Mouse (Mus musculus): ENCODE measurements at regions not wholly inside any gene's neighbourhood (a gene's known extent, or its start where the extent isn't known, plus 50 kb on each side); places are given as distances from the start of the nearest gene placed in this dataset.

DNA sequence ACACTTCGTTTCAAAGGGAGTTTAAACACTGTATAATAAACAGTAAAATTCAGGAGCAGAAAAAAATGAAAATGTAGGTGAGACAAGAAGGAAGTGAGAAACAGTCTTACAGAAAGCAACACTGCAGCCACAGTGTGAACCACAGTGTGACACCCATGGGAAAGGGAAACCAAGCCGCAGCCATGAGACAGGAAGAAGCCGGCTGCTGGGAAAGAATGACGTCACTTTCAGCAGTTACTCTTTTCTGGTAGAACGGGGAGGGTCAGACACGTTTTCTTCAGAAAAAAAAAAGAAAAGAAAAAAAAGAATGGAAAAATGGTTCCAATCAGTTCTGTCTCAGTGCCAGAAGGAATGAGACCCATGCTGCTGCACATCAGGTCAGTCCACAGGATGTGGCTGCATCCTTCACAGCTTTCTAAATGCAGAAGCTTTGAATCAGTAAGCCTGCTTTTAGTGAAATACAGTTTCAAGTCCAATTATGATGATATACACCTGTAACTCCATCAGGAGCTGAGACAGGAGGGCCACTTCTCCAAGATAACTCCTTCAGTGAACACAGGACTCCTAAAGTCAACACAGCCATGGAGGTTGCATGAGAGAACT is 331.2 kb upstream of the Lrrc3b start:
- Histone ChIP-seq H3K27ac (replicated peaks) (no peak overlapping the region), H3K4me3 (no peak overlapping the region), H3K36me3 (no peaks in the 10 kb centered on the region), H3K4me1 (replicated peaks) (no peaks in the 10 kb centered on the region), H3K9ac (no peak overlapping the region), H3K4me2 (no peak overlapping the region), H3K9me3 (no peaks in the 10 kb centered on the region), H3K27me3 (no peaks in the 10 kb centered on the region)
- 69% methylated on average over 6 of the region's 6 CpGs for WGBS
- no peak for ATAC-seq (ENCODE audit: low read depth)

DNA sequence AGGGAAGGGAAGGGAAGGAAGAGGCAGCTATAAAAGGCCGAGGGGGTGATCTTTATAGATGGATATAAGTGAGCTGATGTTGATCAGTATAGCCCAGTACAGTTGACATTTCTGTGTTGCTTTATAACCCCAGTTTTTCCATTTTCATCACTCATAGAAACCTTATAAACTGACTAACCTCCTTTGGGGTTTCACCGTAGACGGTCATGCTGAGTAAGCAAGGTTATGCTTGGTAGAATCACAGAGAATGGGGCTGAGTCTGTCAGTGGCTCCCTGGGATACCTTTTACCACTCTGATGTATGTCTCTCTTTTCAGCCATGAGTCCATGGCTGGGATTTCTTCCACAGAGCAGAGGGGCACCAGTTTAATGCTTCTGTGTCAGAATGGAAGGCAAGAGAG is 345.9 kb upstream of the Lrrc3b start:
- no peak overlapping the region for H3K4me2 ChIP-seq
- H3K4me1 ChIP-seq (replicated peaks), result peaks cover 20% of the 10 kb centered on the region
- WGBS, result 35% methylated on average over 3 of the region's 3 CpGs
- peak overlapping the region; percentile 67 for H3K27ac ChIP-seq (replicated peaks)
- no peak overlapping the region for H3K9ac ChIP-seq
- no peaks in the 10 kb centered on the region for H3K36me3 ChIP-seq
- no peaks in the 10 kb centered on the region for H3K9me3 ChIP-seq
- peak; percentile 84 for ATAC-seq (ENCODE audit: low read depth)
- no peaks in the 10 kb centered on the region for H3K27me3 ChIP-seq
- no peak overlapping the region for H3K4me3 ChIP-seq

DNA sequence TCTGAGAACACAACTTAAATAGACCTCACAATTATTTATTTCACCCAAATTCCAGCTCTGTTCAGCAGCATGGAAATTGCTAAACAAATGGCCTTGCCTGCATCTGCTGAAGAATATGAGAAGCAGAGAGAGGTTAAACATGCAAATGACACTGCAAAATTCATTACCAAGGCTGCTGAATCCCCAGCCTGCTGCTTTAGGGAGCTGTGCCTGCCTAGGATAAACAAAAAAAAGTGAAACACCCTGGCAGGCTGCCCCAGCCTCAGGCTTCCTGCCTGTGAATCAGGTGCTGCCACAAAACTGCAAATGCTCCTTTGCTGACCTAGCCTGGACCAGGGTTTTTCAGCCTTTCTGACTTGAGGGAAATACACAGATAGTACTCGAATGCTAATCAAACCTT is 346.4 kb upstream of the Lrrc3b start:
- Histone ChIP-seq H3K4me1 (replicated peaks) (peaks cover 20% of the 10 kb centered on the region), H3K4me3 (no peak overlapping the region), H3K27ac (replicated peaks) (peak overlapping the region; percentile 67), H3K9ac (no peak overlapping the region), H3K9me3 (no peaks in the 10 kb centered on the region), H3K27me3 (no peaks in the 10 kb centered on the region), H3K4me2 (no peak overlapping the region), H3K36me3 (no peaks in the 10 kb centered on the region)
- peak; percentile 91 for ATAC-seq (ENCODE audit: low read depth)
- 59% methylated on average over 1 of the region's 1 CpGs for WGBS

DNA sequence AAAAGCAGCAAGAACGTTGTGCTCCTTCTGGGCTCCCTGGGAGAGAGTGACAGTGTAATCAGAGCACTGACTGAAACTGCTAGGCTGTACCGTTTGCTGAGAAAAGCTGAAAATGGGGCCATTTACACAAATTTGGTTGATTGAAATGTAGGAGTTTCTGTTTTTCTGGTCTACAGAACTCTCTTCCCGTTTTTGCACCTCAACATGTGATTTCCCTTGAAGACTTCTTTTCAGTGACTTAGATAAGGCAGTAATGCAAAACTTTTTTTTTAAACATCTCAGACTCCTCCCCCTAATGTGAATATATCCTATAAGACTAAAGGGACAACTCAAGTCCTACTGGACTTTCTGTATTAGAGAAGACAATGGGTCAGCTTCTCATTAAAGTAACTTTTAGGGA is 356.9 kb upstream of the Lrrc3b start:
- no peaks in the 10 kb centered on the region for H3K4me1 ChIP-seq (replicated peaks)
- no peaks in the 10 kb centered on the region for H3K27me3 ChIP-seq
- H3K27ac ChIP-seq (replicated peaks), result no peak overlapping the region
- no peak for ATAC-seq (ENCODE audit: low read depth)
- WGBS, result 78% methylated on average over 3 of the region's 3 CpGs
- H3K9ac ChIP-seq, result no peak overlapping the region
- H3K4me2 ChIP-seq, result no peak overlapping the region
- H3K9me3 ChIP-seq, result no peaks in the 10 kb centered on the region
- no peaks in the 10 kb centered on the region for H3K36me3 ChIP-seq
- no peak overlapping the region for H3K4me3 ChIP-seq

DNA sequence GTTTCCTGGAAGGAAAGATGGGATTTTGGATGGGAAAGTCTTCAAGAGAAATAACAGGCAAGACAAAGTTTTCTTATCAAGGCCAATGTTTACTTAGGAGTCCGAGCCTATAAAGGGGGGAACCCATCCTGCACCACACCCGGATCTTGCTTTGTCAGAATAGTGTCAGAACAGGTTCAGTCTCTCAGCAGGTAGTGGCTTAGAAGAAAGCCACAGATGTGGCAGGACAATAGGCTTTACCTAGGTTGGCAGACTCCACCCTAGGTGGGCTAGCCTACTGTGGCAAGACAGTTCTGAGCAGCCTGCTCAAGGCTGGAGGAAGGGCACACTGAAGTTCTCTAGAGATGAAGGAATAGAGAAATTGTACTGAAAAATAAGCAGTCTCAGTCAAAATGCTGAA is 358.2 kb upstream of the Lrrc3b start:
- H3K4me1 ChIP-seq (replicated peaks), result no peaks in the 10 kb centered on the region
- no peak overlapping the region for H3K4me2 ChIP-seq
- no peak overlapping the region for H3K27ac ChIP-seq (replicated peaks)
- no peak overlapping the region for H3K9ac ChIP-seq
- no peaks in the 10 kb centered on the region for H3K27me3 ChIP-seq
- no peak overlapping the region for H3K4me3 ChIP-seq
- H3K9me3 ChIP-seq, result no peaks in the 10 kb centered on the region
- H3K36me3 ChIP-seq, result no peaks in the 10 kb centered on the region
- 61% methylated on average over 2 of the region's 2 CpGs for WGBS
- ATAC-seq (ENCODE audit: low read depth), result no peak

DNA sequence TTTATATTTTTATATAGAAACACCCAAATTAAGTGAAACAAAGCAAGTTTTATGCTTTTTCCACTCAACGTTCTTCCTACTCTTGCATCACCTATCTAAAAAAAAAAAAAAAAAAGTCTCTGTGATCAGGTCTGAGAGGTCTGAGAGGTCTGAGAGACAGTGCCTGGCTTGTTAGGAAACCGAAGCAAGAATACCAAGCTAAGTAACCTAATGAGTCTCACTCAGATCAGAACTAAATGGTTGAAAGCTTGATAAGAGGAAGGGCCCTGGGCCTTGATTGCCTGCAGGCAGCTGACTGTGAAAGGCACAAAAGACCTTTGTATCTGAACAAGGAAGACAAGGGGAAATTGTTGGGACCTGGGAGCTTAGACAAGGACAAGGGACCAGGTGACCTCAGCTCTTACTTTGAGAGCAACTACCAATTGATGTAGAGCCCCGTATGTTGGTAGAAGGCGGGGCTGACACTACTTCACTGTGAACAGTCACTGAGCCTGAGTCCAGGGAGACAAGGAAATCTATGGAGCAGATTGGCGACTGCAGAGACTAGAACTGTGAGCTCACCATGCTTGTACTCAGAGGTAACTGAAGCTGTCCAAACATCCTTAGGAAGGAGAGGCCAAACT is 362.8 kb upstream of the Lrrc3b start:
- no peaks in the 10 kb centered on the region for H3K9me3 ChIP-seq
- no peak overlapping the region for H3K4me3 ChIP-seq
- H3K4me1 ChIP-seq (replicated peaks), result no peaks in the 10 kb centered on the region
- WGBS, result 74% methylated on average over 5 of the region's 5 CpGs
- H3K27me3 ChIP-seq, result no peaks in the 10 kb centered on the region
- no peak overlapping the region for H3K4me2 ChIP-seq
- ATAC-seq (ENCODE audit: low read depth), result no peak
- no peak overlapping the region for H3K9ac ChIP-seq
- no peaks in the 10 kb centered on the region for H3K36me3 ChIP-seq
- H3K27ac ChIP-seq (replicated peaks), result no peak overlapping the region

DNA sequence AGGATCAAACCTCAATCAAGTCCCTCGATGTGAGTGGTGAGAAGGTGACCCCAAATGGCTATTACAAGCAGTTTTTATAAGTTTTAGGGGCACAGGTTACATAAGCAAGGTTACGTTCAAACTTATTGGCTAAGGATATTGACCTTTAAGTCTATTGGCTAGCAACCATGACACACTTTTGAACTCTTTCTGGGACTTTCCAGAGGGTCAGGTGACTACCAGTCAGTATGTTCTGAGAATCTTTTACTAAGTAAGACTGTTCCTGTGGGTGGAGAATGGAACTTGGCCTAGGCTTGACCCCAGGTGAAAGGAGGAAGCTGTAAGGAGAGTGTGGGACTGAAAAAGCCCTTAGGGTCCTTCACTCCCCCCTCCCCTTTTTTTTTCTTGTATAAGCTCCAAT is 370.3 kb upstream of the Lrrc3b start:
- Histone ChIP-seq H3K9ac (no peak overlapping the region), H3K4me2 (no peak overlapping the region)
- WGBS, result 75% methylated on average over 2 of the region's 2 CpGs

DNA sequence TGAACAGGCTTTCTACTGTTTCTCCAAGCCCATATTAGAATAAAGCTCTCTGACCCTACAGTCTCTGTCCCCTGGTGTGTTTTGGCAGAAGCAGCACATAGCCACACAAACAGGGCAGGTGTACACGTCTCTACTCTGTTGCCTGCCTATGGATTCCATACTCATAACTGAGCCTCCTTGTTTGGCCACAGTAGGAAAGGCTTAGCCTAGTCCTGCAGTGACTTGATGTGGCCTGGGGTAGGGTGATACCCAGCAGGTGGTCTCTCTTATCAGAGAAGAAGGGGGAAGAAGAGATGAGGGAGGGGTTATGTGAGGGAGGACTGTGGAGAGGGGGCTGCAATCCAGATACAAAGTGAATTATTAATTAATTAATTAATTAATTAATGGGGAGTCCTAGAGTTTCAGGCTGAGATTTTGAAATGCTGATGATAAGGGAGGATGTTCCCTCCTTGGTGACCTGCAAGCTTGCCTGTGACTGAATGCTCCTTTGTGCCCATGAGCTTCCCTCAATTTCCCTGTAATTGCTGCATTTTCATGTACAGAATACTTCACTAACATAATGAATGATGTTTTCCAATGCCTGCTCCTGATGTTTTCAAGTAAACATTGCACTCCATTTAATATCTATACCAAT is 402.7 kb upstream of the Lrrc3b start:
- Histone ChIP-seq H3K4me1 (replicated peaks) (0 out of 2 replicates have a peak, but pooled peaks cover 4% of the 10 kb centered on the region), H3K27ac (replicated peaks) (no peak overlapping the region), H3K4me3 (no peak overlapping the region), H3K9ac (no peak overlapping the region), H3K4me2 (no peak overlapping the region), H3K36me3 (no peaks in the 10 kb centered on the region), H3K9me3 (no peaks in the 10 kb centered on the region), H3K27me3 (no peaks in the 10 kb centered on the region)
- WGBS, result 83% methylated on average over 1 of the region's 1 CpGs
- no peak for ATAC-seq (ENCODE audit: low read depth)

More for the DNA sequence above, 370.3 kb upstream of the Lrrc3b start:
- no peaks in the 10 kb centered on the region for H3K27me3 ChIP-seq
- H3K9me3 ChIP-seq, result no peaks in the 10 kb centered on the region
- H3K4me1 ChIP-seq (replicated peaks), result no peaks in the 10 kb centered on the region
- H3K4me3 ChIP-seq, result no peak overlapping the region
- no peak overlapping the region for H3K27ac ChIP-seq (replicated peaks)
- no peaks in the 10 kb centered on the region for H3K36me3 ChIP-seq
- no peak for ATAC-seq (ENCODE audit: low read depth)

DNA sequence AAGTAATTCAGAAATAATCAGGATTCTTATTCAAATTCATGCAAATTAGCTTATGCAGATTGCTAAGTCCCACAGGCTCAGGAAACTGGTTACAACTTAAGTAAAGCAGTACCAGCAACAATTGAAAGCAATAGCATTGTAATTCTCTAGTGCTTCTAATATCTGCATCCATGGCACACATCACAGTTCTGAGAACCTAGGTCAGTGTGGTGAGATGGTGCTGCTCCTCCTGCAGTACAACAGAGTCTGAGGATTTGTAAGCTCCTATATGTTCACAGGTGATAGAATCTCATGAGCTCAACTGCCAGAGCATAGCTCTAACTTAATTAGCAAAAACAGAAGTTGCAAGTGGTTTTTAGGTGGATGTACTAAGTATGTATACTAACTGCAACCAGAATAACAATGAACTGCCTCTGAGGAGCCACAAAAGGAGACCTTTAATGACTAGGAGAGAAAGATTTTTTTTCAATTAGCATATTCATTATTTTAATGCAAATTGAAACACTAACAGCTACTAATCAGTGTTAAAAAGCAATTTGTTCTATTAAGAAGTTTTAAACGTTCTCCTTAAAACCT is 403.3 kb upstream of the Lrrc3b start:
- no peak overlapping the region for H3K4me2 ChIP-seq
- H3K4me1 ChIP-seq (replicated peaks), result 0 out of 2 replicates have a peak, but pooled peaks cover 4% of the 10 kb centered on the region
- H3K4me3 ChIP-seq, result no peak overlapping the region
- H3K9ac ChIP-seq, result no peak overlapping the region
- no peaks in the 10 kb centered on the region for H3K36me3 ChIP-seq
- peak; percentile 47; the same call in 1 of the 2 replicates for ATAC-seq (ENCODE audit: low read depth)
- H3K9me3 ChIP-seq, result no peaks in the 10 kb centered on the region
- no peak overlapping the region for H3K27ac ChIP-seq (replicated peaks)
- WGBS, result 31% methylated on average over 1 of the region's 1 CpGs
- H3K27me3 ChIP-seq, result no peaks in the 10 kb centered on the region

DNA sequence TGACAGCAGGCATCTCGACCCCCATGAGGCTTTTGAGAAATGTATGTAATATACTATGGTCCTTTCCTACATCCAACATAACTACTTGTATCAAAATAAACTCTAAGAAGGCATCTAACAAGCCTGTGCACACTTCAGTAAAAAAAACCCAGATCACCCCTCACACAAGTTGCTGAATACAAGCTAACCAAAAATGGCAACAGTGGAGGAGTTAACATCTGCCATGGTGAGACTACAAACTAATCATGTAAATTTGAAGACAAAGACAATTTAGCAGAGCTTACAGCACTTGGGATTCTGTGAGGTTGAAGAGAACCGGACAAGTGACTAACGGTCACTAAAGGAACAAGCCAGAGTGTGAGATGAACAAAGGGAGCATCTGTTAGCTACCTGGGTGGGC is 380.6 kb upstream of the Ngly1 start:
- no peak overlapping the region for H3K9ac ChIP-seq
- no peaks in the 10 kb centered on the region for H3K9me3 ChIP-seq
- no peaks in the 10 kb centered on the region for H3K4me1 ChIP-seq (replicated peaks)
- H3K27ac ChIP-seq (replicated peaks), result no peak overlapping the region
- H3K36me3 ChIP-seq, result no peaks in the 10 kb centered on the region
- H3K27me3 ChIP-seq, result no peaks in the 10 kb centered on the region
- no peak for ATAC-seq (ENCODE audit: low read depth)
- H3K4me3 ChIP-seq, result no peak overlapping the region
- H3K4me2 ChIP-seq, result no peak overlapping the region
- WGBS, result 72% methylated on average over 3 of the region's 3 CpGs

DNA sequence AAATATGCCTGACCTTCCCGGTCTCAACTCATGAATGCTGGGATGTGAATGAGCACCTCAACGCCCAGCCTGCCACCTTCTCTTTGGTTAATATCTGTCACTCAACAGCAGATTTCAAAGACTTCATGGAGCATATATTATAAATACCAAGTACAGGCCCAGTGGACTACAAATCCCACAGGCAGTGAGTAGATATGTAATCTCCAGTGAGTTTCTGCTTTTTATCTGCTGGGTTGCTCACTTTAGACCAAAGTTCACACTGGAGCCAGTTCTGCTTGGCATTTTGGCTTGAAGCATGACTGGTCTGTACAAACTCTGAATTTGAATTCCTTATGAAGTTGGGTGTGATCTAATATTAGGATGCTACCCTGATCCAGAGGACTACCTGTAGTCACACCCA is 377.1 kb upstream of the Ngly1 start:
- H3K4me2 ChIP-seq, result no peak overlapping the region
- H3K27me3 ChIP-seq, result no peaks in the 10 kb centered on the region
- H3K4me1 ChIP-seq (replicated peaks), result no peaks in the 10 kb centered on the region
- no peaks in the 10 kb centered on the region for H3K9me3 ChIP-seq
- no peaks in the 10 kb centered on the region for H3K36me3 ChIP-seq
- 88% methylated on average over 2 of the region's 2 CpGs for WGBS
- H3K4me3 ChIP-seq, result no peak overlapping the region
- H3K9ac ChIP-seq, result no peak overlapping the region
- H3K27ac ChIP-seq (replicated peaks), result no peak overlapping the region
- ATAC-seq (ENCODE audit: low read depth), result no peak

DNA sequence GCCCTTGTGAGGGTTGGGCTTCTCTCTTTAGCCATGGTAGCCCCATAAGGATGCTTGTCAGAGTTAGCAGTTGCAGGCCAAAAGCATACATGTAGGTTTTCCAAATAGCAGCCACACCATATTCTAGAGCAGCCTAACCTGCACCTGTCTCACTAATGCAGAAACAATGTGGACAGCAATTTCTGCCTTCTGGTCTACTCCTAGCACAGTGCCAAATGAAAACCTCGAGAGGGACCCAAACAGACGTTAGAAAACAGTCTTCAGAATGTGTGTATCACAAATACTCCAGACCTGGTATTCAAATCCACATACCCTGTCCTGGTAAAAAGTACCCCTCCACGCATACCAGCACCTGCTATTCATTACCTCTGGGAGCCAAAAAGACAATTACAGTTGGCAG is 368.9 kb upstream of the Ngly1 start:
- Histone ChIP-seq H3K9ac (no peak overlapping the region), H3K36me3 (no peaks in the 10 kb centered on the region), H3K27ac (replicated peaks) (no peak overlapping the region), H3K4me3 (no peak overlapping the region), H3K27me3 (no peaks in the 10 kb centered on the region), H3K9me3 (no peaks in the 10 kb centered on the region), H3K4me2 (no peak overlapping the region), H3K4me1 (replicated peaks) (no peaks in the 10 kb centered on the region)
- WGBS, result 84% methylated on average over 3 of the region's 3 CpGs
- ATAC-seq (ENCODE audit: low read depth), result no peak

Measured in neural tube, embryonic 13.5 days (tissue).